Mouse (Mus musculus): ENCODE measurements around the gene Lamtor1. TPM values are rescaled to one million over a fixed set of nuclear protein-coding genes. Genes with fewer than 3 reads are reported as not detected.

The Lamtor1 gene
- polyA plus RNA-seq, 1 experiment, result 235 TPM

GRCm38 (mm10) chr7:101974505-101974904, 68.8 kb downstream of the Lamtor1 start:
- 24% methylated on average over 2 of the region's 2 CpGs for WGBS
- peaks cover 26% of the 10 kb centered on the region for H3K4me1 ChIP-seq (replicated peaks; ENCODE audit: control insufficient read depth, insufficient read depth, low read length)
- H3K4me3 ChIP-seq (ENCODE audit: control insufficient read depth, insufficient read depth, low read length), result no peak overlapping the region
- no peak for TF ChIP-seq CTCF (IDR thresholded peaks at IDR 0.05; ENCODE audit: borderline replicate concordance, control insufficient read depth, extremely low read depth, insufficient read depth, low read length, poor library complexity)
- TF ChIP-seq POLR2A (IDR thresholded peaks at IDR 0.05; ENCODE audit: control insufficient read depth, extremely low read depth, insufficient read depth, low read length, poor library complexity), result no peak
- peaks cover 9% of the 10 kb centered on the region; the same call in 1 of the 2 replicates for H3K36me3 ChIP-seq (ENCODE audit: control insufficient read depth, insufficient read depth, low read length)
- no peak for DNase-seq
- no peaks in the 10 kb centered on the region for H3K27me3 ChIP-seq (ENCODE audit: control insufficient read depth, insufficient read depth, low read length)
- no peak overlapping the region for H3K27ac ChIP-seq (ENCODE audit: control insufficient read depth, insufficient read depth, low read length)

Other genes starting within 250 kb of the Lamtor1 start
- 16.8 and 25.8 TPM in 2 replicates for gene Clpb, start 242.3 kb upstream of the Lamtor1 start, polyA plus RNA-seq (2012; rRNA removed)
- 0.14 TPM in 1 of 2 replicates, not detected in the other for gene Phox2a, start 87.6 kb upstream of the Lamtor1 start, polyA plus RNA-seq (2012; rRNA removed)
- 30.4 and 30.6 TPM in 2 replicates for gene Inppl1, start 67.7 kb upstream of the Lamtor1 start, polyA plus RNA-seq (2012; rRNA removed)
- 6.4 and 9.3 TPM in 2 replicates for gene Folr2, start 48.7 kb upstream of the Lamtor1 start, polyA plus RNA-seq (2012; rRNA removed)
- gene Anapc15, start 42.2 kb upstream of the Lamtor1 start, polyA plus RNA-seq (2012; rRNA removed), result 77.1 and 103 TPM in 2 replicates
- 0.70 and 0.86 TPM in 2 replicates for gene Folr1, start 35.1 kb upstream of the Lamtor1 start, polyA plus RNA-seq (2012; rRNA removed)
- 0.08 and 0.20 TPM in 2 replicates for gene Tomt, start 455 bp downstream of the Lamtor1 start, polyA plus RNA-seq (2012; rRNA removed)
- 4.0 and 6.2 TPM in 2 replicates for gene Lrrc51, start 28.0 kb downstream of the Lamtor1 start, polyA plus RNA-seq (2012; rRNA removed)
- 166 and 186 TPM in 2 replicates for gene Numa1, start 28.2 kb downstream of the Lamtor1 start, polyA plus RNA-seq (2012; rRNA removed)
- gene Il18bp, start 112.8 kb downstream of the Lamtor1 start, polyA plus RNA-seq (2012; rRNA removed), result 57.9 and 80.7 TPM in 2 replicates
- gene Rnf121, start 159.6 kb downstream of the Lamtor1 start, polyA plus RNA-seq (2012; rRNA removed), result 41.0 and 42.1 TPM in 2 replicates
- 47.7 and 54.3 TPM in 2 replicates for gene Xndc1, start 159.6 kb downstream of the Lamtor1 start, polyA plus RNA-seq (2012; rRNA removed)
- gene Xntrpc, start 159.8 kb downstream of the Lamtor1 start, polyA plus RNA-seq (2012; rRNA removed), result 11.9 and 12.1 TPM in 2 replicates
- gene Trpc2, start 177.2 kb downstream of the Lamtor1 start, polyA plus RNA-seq (2012; rRNA removed), result 0.61 and 0.92 TPM in 2 replicates
- gene Art1, start 195.8 kb downstream of the Lamtor1 start, polyA plus RNA-seq (2012; rRNA removed), result 15.7 and 23.7 TPM in 2 replicates
- 2.4 and 3.7 TPM in 2 replicates for gene Art5, start 203.6 kb downstream of the Lamtor1 start, polyA plus RNA-seq (2012; rRNA removed)
- gene Chrna10, start 210.9 kb downstream of the Lamtor1 start, polyA plus RNA-seq (2012; rRNA removed), result 1.7 and 1.8 TPM in 2 replicates